Mouse (Mus musculus): ENCODE data around the gene Mvk.

The Mvk gene

GRCm38 (mm10) chr5:114456287-114456686 lies 12.2 kb downstream of the Mvk start:
- no peak for DNase-seq (ENCODE audit: extremely low read depth, insufficient read length, low spot score)

DNA sequence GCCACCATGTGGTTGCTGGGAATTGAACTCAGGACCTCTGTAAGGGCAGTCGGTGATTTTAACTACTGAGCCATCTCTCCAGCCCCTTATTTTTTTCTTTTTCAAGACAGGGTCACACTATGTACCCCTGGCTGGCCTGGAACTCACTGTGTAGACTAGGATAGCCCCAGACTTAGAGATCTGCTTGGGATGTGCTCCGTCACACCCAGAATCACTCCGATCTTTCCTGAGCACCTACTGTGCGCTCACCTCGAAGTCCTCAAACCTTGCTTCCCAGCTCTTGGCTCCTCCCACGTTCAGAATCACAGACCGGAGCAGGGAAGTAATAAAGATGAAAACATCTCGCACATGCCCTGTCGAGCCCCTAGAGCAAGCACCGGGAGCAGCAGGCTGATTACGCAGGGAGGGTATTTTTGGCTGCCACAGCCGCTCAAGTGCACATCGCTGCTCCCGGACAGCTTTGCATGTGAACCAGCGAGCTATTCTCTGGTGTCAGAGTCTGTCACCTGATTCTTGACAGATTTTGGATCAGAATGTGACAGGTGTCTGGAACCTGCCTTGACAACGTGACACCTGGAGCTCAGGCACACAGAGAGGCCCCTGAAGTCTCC lies 13.0 kb downstream of the Mvk start:
- DNase-seq (ENCODE audit: extremely low read depth, insufficient read length, low spot score), result no peak

- DNase-seq (ENCODE audit: extremely low read depth, insufficient read length, low spot score), result peak; percentile 61
Observed at GRCm38 (mm10) chr5:114461238-114461637, 17.2 kb downstream of the Mvk start.

GRCm38 (mm10) chr5:114462067-114463040 lies 18.3 kb downstream of the Mvk start:
- no peak for DNase-seq (ENCODE audit: extremely low read depth, insufficient read length, low spot score)

DNA sequence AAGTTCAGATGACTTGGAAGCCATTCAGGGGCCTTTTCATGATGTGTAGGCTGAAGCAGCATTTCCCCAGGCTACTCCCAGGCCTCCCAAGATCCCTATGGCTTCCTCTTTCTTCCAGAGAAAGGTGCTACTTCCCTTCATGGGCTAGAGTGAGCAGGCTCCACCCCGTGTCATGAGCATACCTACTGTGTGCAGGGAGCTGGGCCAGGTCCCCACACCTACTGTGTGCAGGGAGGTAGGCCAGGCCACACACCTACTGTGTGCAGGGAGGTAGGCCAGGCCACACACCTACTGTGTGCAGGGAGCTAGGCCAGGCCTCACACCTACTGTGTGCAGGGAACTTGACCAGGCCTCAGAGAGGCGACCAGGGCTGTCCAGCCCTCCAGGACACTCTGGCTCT lies 20.5 kb downstream of the Mvk start:
- DNase-seq (ENCODE audit: extremely low read depth, insufficient read length, low spot score), result no peak

DNA sequence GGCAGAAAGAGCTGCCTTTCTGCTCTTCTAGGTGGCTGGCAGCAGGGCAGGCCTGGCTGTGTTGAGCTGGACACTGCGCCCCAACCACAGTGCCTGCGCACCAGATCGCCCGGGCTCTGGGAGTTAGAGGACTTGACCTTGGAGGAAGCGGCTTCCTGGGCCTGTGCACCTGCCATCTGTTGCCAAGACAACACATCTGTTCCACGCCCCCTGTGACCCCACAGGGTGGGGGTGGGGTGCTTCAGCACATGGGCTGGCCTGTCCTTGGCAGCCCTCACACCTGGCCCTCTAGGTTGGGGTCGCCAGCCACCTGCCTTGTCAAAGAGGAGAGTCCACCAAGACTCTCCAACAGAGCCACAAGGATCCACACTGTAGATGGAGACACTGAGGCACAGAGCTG lies 21.6 kb downstream of the Mvk start:
- DNase-seq (ENCODE audit: extremely low read depth, insufficient read length, low spot score), result no peak

DNA sequence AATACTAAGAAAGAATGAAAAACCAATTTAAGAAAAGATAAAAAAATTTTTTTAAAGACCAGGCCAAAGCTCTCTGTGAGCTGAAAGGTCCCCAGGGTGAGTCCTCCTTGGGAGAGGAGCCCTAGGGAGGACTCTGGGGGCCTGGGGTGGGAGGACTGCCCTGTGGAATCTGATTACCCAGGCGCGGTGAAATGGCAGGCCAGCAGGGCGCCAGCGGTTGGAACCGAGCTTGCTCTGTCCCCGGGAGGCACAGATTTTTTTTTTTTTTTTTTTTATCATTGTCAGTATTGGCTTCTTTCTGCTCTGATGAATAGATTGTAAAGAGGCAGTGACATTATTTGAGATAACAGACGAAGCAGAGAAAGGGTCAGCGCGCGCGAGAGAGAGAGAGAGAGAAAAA lies 22.9 kb downstream of the Mvk start:
- no peak for DNase-seq (ENCODE audit: extremely low read depth, insufficient read length, low spot score)

DNA sequence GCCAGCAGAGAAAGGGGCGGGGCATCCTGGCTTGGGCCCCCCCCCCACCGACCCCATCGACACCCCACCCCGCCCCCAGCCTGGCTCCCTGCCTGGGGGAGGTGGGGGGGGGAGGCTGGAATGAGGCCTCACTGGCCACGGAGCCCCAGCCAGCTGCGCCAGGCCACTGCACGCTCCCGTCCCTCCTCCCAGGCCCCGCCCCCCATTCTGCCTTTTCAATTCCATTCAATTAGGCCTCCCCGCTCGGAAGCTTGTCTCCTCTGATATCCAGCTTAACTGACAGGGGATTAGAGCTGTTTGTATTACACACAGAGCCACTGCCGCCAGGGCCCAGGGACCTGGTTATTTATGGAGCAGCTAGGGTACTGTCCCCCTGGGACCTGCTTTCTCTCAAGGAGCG lies 23.4 kb downstream of the Mvk start:
- DNase-seq (ENCODE audit: extremely low read depth, insufficient read length, low spot score), result no peak

- DNase-seq (ENCODE audit: extremely low read depth, insufficient read length, low spot score), result no peak
Observed at GRCm38 (mm10) chr5:114468007-114468406, 23.9 kb downstream of the Mvk start.

DNA sequence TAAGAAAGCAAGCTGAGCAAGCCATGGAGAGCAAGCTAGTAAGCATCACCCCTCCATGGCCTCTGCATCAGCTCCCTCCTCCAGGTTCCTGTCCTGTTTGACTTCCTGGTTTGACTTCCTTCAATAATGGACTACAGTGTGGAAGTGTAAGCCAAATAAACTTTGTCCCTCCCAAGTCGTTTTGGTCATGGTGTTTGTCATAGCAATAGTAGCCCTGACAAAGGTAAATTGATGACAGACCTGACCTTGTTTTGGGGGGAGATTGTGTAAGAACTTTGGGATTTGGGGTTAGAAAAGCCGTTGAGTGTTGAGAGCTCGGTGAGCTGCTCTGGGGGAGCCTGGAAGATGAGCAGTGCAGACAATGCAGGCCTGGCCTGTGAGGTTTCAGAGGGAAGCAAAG lies 26.3 kb downstream of the Mvk start:
- DNase-seq (ENCODE audit: extremely low read depth, insufficient read length, low spot score), result no peak

DNA sequence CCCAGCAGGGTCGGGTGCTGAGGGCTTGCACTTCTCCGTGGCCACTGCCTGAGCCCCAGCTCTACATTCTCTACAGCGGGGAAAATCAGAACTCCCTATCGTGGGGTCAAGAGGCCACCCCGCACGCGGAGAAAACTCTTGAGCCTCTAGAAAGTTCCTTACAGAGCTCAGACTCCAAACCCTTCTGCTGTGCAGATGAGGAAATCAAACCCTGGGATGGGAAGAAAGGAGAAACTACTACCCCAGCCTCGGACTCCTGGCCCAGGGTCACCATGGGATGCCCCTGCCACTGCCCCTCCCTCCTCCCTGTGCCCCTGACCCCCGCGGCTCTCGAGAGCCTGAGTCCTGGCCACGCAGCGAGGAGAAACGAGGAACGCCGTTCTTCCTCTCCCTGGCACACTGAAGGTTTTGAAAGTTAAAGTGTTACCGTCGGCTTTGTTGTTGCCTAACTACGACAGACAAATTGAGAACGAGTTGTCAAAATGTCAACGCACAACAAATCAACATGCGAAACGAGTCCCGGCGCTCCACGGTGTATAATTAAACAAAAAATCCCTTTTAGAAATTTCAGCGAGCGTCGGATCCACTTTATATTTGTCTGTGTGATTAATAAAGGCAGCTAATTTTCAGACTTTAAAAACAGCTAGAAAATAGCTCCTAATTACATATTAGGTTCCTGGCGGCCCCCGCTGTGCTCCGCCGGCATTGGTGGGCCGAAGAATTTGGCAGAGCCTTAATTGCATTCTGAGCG lies 30.8 kb downstream of the Mvk start:
- no peak for DNase-seq (ENCODE audit: extremely low read depth, insufficient read length, low spot score)

DNA sequence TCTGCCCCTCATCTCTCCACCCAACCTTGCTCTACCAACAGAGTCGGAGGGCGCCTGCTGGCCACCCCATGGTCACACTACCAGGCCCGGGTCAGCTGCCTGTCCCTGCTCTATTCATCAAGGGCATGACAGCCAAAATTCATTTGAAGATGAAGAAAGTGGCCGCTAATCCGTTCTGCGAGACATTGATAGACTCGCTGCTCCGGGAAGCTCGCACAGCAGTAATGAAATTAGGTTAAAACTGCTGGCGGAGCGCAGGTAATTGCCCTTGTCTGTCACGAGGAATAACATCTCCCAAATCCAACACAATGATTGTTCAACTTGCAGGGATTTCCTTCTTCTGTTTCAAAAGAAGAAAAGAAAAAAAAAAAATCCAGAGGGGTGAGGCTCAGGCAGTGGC lies 34.2 kb downstream of the Mvk start:
- no peak for DNase-seq (ENCODE audit: extremely low read depth, insufficient read length, low spot score)

- no peak for DNase-seq (ENCODE audit: extremely low read depth, insufficient read length, low spot score)
Observed at GRCm38 (mm10) chr5:114482587-114483011, 38.5 kb downstream of the Mvk start.

- DNase-seq (ENCODE audit: extremely low read depth, insufficient read length, low spot score), result no peak
Observed at GRCm38 (mm10) chr5:114485685-114486084, 41.6 kb downstream of the Mvk start.

DNA sequence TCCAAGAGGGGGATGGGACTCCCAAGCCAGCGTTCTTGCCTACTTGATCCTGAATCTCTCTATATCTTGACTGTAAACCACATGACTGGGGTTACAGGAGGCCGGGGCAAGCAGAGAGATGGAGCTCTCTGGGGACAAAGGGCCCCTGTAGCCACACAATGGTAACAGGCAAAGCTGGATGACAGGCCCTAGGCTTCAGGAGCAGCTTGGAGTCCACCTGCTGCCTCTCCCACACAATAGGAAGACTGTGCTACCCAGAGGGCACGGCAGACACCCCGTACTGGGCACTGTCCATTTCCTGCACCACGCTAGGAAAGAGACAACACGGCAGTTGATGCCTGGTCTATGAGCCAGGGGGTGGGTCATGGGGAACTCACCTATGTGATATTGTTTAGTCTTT lies 45.5 kb downstream of the Mvk start:
- DNase-seq (ENCODE audit: extremely low read depth, insufficient read length, low spot score), result no peak

DNA sequence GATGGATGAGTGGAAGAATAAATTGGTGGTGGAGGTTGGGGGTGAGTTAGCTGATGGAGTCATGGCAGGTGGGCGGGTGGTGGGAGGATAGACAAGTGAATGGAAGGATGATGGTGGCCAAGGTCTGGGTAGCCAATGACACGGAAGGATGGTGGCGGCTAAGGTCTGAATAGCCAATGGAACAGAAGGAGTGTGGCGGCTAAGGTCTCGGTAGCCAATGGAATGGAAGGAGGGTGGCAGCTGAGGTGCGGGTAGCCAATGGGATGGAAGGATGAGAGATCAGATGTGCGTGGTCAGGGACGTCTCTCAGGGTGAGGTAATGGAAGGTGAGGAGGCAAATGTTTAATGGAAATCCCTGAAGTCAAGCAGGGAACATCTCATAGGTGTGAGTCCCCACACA lies 46.2 kb downstream of the Mvk start:
- DNase-seq (ENCODE audit: extremely low read depth, insufficient read length, low spot score), result no peak

GRCm38 (mm10) chr5:114494761-114495160 lies 50.7 kb downstream of the Mvk start:
- DNase-seq (ENCODE audit: extremely low read depth, insufficient read length, low spot score), result no peak

- peak; percentile 62 for DNase-seq (ENCODE audit: extremely low read depth, insufficient read length, low spot score)
Observed at GRCm38 (mm10) chr5:114501252-114501651, 57.2 kb downstream of the Mvk start.

GRCm38 (mm10) chr5:114504826-114505225 lies 60.8 kb downstream of the Mvk start:
- DNase-seq (ENCODE audit: extremely low read depth, insufficient read length, low spot score), result no peak

DNA sequence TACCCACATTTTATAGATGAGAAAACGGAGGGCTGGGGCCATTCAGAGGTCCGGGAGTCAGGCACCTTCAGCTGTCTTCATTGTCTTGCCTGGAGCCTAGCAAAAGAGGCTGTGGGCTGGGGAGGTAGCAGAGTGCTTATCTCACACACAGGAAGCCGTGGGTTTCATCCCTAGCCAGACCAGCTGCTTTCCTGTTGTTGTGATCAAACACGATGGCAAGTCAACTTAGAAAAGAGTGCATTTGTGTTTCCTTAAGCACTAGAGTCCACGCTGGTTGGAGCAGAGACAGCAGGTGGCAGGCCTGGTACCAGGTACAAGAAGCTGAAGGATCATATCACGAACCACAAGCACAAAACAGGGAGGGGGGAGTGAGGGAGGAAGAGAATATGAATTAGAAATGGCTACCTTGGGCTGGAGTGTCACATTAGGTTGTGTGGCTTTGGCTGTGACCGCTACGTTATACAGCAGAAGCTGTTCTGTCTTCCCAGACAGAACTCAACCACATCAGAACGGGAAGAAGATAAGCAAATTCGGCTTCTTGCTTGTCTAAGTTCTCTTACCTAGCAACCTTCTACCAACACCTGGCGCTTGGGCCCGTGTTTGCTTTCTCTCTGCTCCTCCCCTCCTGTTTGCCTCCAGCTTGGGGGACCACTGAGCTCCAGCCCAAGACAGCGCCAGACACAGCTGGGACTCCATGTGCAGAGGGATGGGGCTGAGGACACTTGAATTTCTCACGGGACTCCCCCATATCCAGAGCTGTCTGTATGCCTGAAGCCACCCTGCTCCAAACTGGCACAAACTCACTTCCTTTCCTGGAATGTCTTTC lies 61.4 kb downstream of the Mvk start:
- DNase-seq (ENCODE audit: extremely low read depth, insufficient read length, low spot score), result no peak

GRCm38 (mm10) chr5:114507394-114507793 lies 63.3 kb downstream of the Mvk start:
- no peak for DNase-seq (ENCODE audit: extremely low read depth, insufficient read length, low spot score)

Measured in 3134 (cell line).